Mouse (Mus musculus): Measurements from ENCODE around the gene Zfp609.

Zfp609 gene

GRCm38 (mm10) chr9:65681634-65681940 lies 145.8 kb downstream of the Zfp609 start:
- no peak for TF ChIP-seq GATA4 (IDR thresholded peaks at IDR 0.05; ENCODE audit: insufficient replicate concordance, low read length)

- TF ChIP-seq GATA4 (IDR thresholded peaks at IDR 0.05; ENCODE audit: insufficient replicate concordance, low read length): no peak
Observed at GRCm38 (mm10) chr9:65680938-65681633, 146.3 kb downstream of the Zfp609 start.

GRCm38 (mm10) chr9:65679181-65679761 lies 148.1 kb downstream of the Zfp609 start:
- peak; percentile 88; the same call in 1 of the 2 replicates for TF ChIP-seq GATA4 (IDR thresholded peaks at IDR 0.05; ENCODE audit: insufficient replicate concordance, low read length)

GRCm38 (mm10) chr9:65677119-65677462 lies 150.3 kb downstream of the Zfp609 start:
- no peak for TF ChIP-seq GATA4 (IDR thresholded peaks at IDR 0.05; ENCODE audit: insufficient replicate concordance, low read length)

- TF ChIP-seq GATA4 (IDR thresholded peaks at IDR 0.05; ENCODE audit: insufficient replicate concordance, low read length): peak; percentile 44; the same call in 1 of the 2 replicates
Observed at GRCm38 (mm10) chr9:65676358-65677118, 150.8 kb downstream of the Zfp609 start.

GRCm38 (mm10) chr9:65675461-65676357 lies 151.7 kb downstream of the Zfp609 start:
- no peak for TF ChIP-seq GATA4 (IDR thresholded peaks at IDR 0.05; ENCODE audit: insufficient replicate concordance, low read length)

- no peak for TF ChIP-seq GATA4 (IDR thresholded peaks at IDR 0.05; ENCODE audit: insufficient replicate concordance, low read length)
Observed at GRCm38 (mm10) chr9:65672996-65673395, 154.4 kb downstream of the Zfp609 start.

GRCm38 (mm10) chr9:65671431-65671931 lies 155.9 kb downstream of the Zfp609 start:
- no peak for TF ChIP-seq GATA4 (IDR thresholded peaks at IDR 0.05; ENCODE audit: insufficient replicate concordance, low read length)

GRCm38 (mm10) chr9:65667701-65668100 lies 159.7 kb downstream of the Zfp609 start, which contains the start of gene Oaz2:
Gene Oaz2 (plus strand): TSS chr9:65668001.
- TF ChIP-seq GATA4 (IDR thresholded peaks at IDR 0.05; ENCODE audit: insufficient replicate concordance, low read length): no peak

- TF ChIP-seq GATA4 (IDR thresholded peaks at IDR 0.05; ENCODE audit: insufficient replicate concordance, low read length): no peak; the same call in 1 of the 2 replicates
Observed at GRCm38 (mm10) chr9:65666042-65666441, 161.3 kb downstream of the Zfp609 start.

- TF ChIP-seq GATA4 (IDR thresholded peaks at IDR 0.05; ENCODE audit: insufficient replicate concordance, low read length): no peak
Observed at GRCm38 (mm10) chr9:65664163-65664562, 163.2 kb downstream of the Zfp609 start.

GRCm38 (mm10) chr9:65661493-65661892 lies 165.9 kb downstream of the Zfp609 start:
- no peak for TF ChIP-seq GATA4 (IDR thresholded peaks at IDR 0.05; ENCODE audit: insufficient replicate concordance, low read length)

GRCm38 (mm10) chr9:65661029-65661428 lies 166.3 kb downstream of the Zfp609 start:
- TF ChIP-seq GATA4 (IDR thresholded peaks at IDR 0.05; ENCODE audit: insufficient replicate concordance, low read length): no peak

GRCm38 (mm10) chr9:65657218-65657617 lies 170.1 kb downstream of the Zfp609 start:
- no peak for TF ChIP-seq GATA4 (IDR thresholded peaks at IDR 0.05; ENCODE audit: insufficient replicate concordance, low read length)

GRCm38 (mm10) chr9:65655540-65655939 lies 171.8 kb downstream of the Zfp609 start:
- TF ChIP-seq GATA4 (IDR thresholded peaks at IDR 0.05; ENCODE audit: insufficient replicate concordance, low read length): no peak

Data from liver, adult (tissue).